9 mouse cellular contexts compared by ENCODE assay signal in the genomic region with DNA sequence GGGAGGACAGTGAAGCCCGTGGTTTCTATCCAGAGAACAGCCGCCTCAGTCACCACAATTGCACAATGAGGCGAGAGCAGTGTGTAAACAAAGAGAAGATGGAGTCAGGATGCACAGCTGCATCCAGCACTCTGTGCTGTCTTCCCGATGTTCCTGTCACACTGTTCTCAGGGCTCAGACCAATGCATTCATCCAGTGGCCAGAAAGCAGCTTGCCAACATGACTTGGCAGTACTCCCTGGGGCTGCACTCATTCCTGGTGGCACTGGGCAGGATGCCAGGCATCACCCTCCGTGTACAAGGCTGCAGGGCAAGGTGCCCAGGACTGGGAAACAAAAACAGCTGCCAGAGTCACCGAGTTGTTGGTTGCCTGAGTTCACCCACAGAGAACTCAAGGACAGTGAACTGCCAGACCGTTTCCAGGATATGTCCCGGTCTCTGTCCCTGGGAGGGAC.
A peak's percentile ranks its signal among the peaks of the same experiment; 100 is the strongest.
DNase-seq lines count a peak whose midpoint lies in the region; ATAC-seq and TF ChIP-seq lines count a peak whose summit lies in the region.
"Had no signal": no experiment of that assay in that cellular context is flagged by ENCODE, and none has a peak within 500 bp of the region (broad histone marks: within the 10 kb centered on the region; RNA-seq: fewer than 3 reads in every experiment).

No protein-coding gene starts in this region.

- H3K4me3 ChIP-seq in heart, embryonic 12.5 days, result no peak overlapping the region
- H3K4me3 ChIP-seq in gastrocnemius, adult 2 months, result no peak overlapping the region
- no peak overlapping the region for H3K4me3 ChIP-seq in lung, embryonic 15.5 days

- intact Hi-C loops in gastrocnemius, adult 2 months (cut with DNase I), result no loop called here

- no peaks in the 10 kb centered on the region for H3K4me1 ChIP-seq in heart, embryonic 12.5 days (replicated peaks)
- H3K4me1 ChIP-seq in lung, embryonic 15.5 days, result 0 out of 2 replicates have a peak, but pooled peaks cover 8% of the 10 kb centered on the region

- H3K27ac ChIP-seq in heart, embryonic 12.5 days (ENCODE audit: poor library complexity, severe bottlenecking), result no peak overlapping the region
- H3K27ac ChIP-seq in gastrocnemius, adult 2 months, result no peak overlapping the region
- no peak overlapping the region for H3K27ac ChIP-seq in lung, embryonic 15.5 days

- peak; percentile 93 to 94 for DNase-seq in heart, adult 18-20 months
- peak; percentile 69 for DNase-seq in brain, embryonic 18.5 days (ENCODE audit: low read depth, low spot score)
- peak; percentile 80 for DNase-seq in gastrocnemius, adult 2 months
- peak; percentile 94 for DNase-seq in kidney, postnatal 14 days
- DNase-seq in right cerebral cortex, postnatal 10 days (ENCODE audit: low spot score in 2 of 2), result peak; percentile 96
- no peak for DNase-seq in thymus, postnatal 25 days

- ATAC-seq in heart, embryonic 12.5 days (ENCODE audit: insufficient number of reproducible peaks, low FRiP score), result no peak
- ATAC-seq in lung, embryonic 15.5 days (ENCODE audit: borderline replicate concordance, extremely low read depth, low FRiP score, low TSS enrichment), result peak; percentile 83

- 53% methylated on average over 8 of the region's 8 CpGs for WGBS in heart, embryonic 12.5 days
- WGBS in lung, embryonic 15.5 days, result 27% methylated on average over 8 of the region's 8 CpGs

- no peak for TF ChIP-seq CTCF in gastrocnemius, adult 2 months (IDR thresholded peaks at IDR 0.05)

- H3K36me3 ChIP-seq in heart, embryonic 12.5 days, result no peaks in the 10 kb centered on the region
- H3K36me3 ChIP-seq in lung, embryonic 15.5 days, result no peaks in the 10 kb centered on the region

- H3K4me2 ChIP-seq in heart, embryonic 12.5 days, result no peak overlapping the region
- H3K4me2 ChIP-seq in lung, embryonic 15.5 days, result no peak overlapping the region

- H3K27me3 ChIP-seq in heart, embryonic 12.5 days (replicated peaks), result no peaks in the 10 kb centered on the region
- no peaks in the 10 kb centered on the region; the same call in 1 of the 2 replicates for H3K27me3 ChIP-seq in lung, embryonic 15.5 days
- H3K27me3 ChIP-seq: CH12.LX had no signal

- no peaks in the 10 kb centered on the region for H3K9me3 ChIP-seq in heart, embryonic 12.5 days (replicated peaks)
- no peaks in the 10 kb centered on the region for H3K9me3 ChIP-seq in lung, embryonic 15.5 days

- H3K9ac ChIP-seq in heart, embryonic 12.5 days, result no peak overlapping the region
- H3K9ac ChIP-seq in lung, embryonic 15.5 days, result no peak overlapping the region
